Mouse (Mus musculus) E14TG2a.4 (cell line): Measurements from ENCODE around the gene Acap1.

Source experiments
- CTCF ChIP-seq: conservative IDR thresholded peaks from 2 replicates; pipeline ENCODE4 v1.5.1; 2014; ENCODE audit warnings: low read length
- POU5F1 ChIP-seq: IDR thresholded peaks from 2 replicates; pipeline ENCODE4 v1.6.1; 2014; ENCODE audit warnings: low read length, borderline replicate concordance

GRCm38 (mm10) chr11:69932254-69932653 lies 36.9 kb upstream of the Acap1 start:
- TF ChIP-seq CTCF (peak; percentile 81), POU5F1 (no peak)
